Mouse (Mus musculus) liver, postnatal 0 days (tissue): ENCODE results near the gene Uhrf1bp1l.

Experiments used
- CTCF ChIP-seq: sonication (generic); IDR thresholded peaks from 2 replicates; pipeline ENCODE4 v1.5.1; 2016; ENCODE audit warnings: antibody characterized with exemption, low read depth
- EP300 ChIP-seq: IDR thresholded peaks from 2 replicates; pipeline ENCODE4 v1.6.1; 2016; ENCODE audit warnings: antibody characterized with exemption, low read depth, mild to moderate bottlenecking

DNA sequence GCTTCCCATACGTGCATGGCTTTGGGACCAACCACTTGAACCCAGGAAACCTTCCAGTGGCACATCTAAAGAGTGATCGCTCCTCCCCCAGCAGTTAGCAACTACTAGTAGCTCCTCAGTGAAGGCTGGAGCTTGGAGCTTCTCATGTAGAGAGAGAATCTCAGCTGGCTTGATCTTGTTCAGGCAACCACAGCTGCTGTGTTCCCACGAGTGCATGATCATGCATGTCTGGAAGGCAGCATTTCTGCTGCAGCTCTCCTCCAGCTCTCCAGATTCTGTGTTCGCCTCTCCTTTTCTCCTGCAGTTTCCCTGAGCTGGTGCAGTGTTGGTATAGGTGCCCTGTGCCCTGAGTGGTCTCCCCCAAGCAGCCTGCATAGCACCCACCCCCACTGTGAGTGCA lies 87.5 kb downstream of the Uhrf1bp1l start:
- TF ChIP-seq CTCF (no peak), EP300 (no peak)
